In the genomic region with DNA sequence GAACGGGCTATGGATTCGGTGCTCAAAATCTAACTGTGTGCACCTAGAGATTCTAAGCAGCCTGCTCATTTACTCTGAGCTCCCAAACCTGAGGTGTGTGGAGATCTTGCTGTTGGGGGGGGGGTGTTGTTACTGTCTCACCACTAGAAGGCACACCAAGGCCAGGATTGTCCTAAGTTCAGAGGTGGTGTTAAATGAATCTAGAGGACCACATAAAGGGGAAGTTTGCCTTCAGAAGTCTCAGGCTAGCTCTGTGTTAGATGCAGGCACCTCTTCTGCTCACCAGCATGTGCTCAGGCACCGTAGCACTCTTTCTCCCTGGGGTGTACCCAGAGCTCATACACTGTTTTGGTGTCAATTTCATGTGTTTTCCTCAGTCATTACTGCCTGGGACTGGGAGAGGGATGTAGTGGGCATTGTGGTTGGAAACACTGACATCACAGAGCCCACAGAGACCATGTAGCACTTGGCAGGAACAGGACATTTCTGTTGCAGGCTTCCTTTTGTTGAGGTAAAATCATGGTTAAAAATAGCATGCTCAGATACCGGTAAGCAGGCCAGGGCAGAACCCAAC, we compare ENCODE assay signal across 28 mouse cellular contexts. TPM values are rescaled to one million over a fixed set of nuclear protein-coding genes. Genes with fewer than 3 reads are reported as not detected.
DNase-seq lines count a peak whose midpoint lies in the region; ATAC-seq and TF ChIP-seq lines count a peak whose summit lies in the region.
"Had no signal": no experiment of that assay in that cellular context is flagged by ENCODE, and none has a peak within 500 bp of the region (broad histone marks: within the 10 kb centered on the region; RNA-seq: fewer than 3 reads in every experiment).

No protein-coding gene starts in this region.

- peak; percentile 91 for DNase-seq in 416B (ENCODE audit: low read depth)
- DNase-seq in kidney, adult 2 months, result no peak
- DNase-seq in right cerebral cortex, postnatal 36 days (ENCODE audit: low spot score in 2 of 2), result no peak
- DNase-seq: adrenal gland, adult 2 months; adrenal gland, postnatal 10 days; adrenal gland, postnatal 25 days; cerebellum, adult 11 months; cerebellum, adult 18-20 months; cerebellum, adult 8-10 months; cerebellum, adult 9-11 months; cerebellum, postnatal 25 days; embryo, embryonic 11 days; forebrain, postnatal 0 days had no signal

- no peak overlapping the region for H3K27ac ChIP-seq in kidney, adult 2 months (ENCODE audit: insufficient read depth, low read depth, low read length)
- H3K27ac ChIP-seq: embryonic facial prominence, embryonic 13.5 days; embryonic facial prominence, embryonic 15.5 days; forebrain, embryonic 10.5 days; forebrain, embryonic 12.5 days; forebrain, embryonic 15.5 days had no signal

- no peak for TF ChIP-seq POLR2A in kidney, adult 2 months (IDR thresholded peaks at IDR 0.05; ENCODE audit: low read depth, low read length)

- ATAC-seq in granulocyte monocyte progenitor cell, adult 5-6 weeks (replicated peaks; ENCODE audit: poor library complexity, severe bottlenecking), result peak; percentile 77
- peak; percentile 65 for ATAC-seq in megakaryocyte, adult 5-6 weeks (ENCODE audit: poor library complexity, severe bottlenecking)
- no peak for ATAC-seq in monocyte, adult 5-6 weeks (replicated peaks; ENCODE audit: insufficient number of reproducible peaks, low FRiP score, low TSS enrichment, poor library complexity, severe bottlenecking)
- ATAC-seq: forebrain, embryonic 15.5 days; forebrain, postnatal 0 days had no signal

- no peaks in the 10 kb centered on the region for H3K36me3 ChIP-seq in kidney, adult 2 months (ENCODE audit: control insufficient read depth, insufficient read depth, low read length)
- H3K36me3 ChIP-seq: embryonic facial prominence, embryonic 13.5 days; embryonic facial prominence, embryonic 15.5 days; forebrain, embryonic 10.5 days; forebrain, embryonic 12.5 days; forebrain, embryonic 15.5 days had no signal

- WGBS in kidney, adult 2 months, result 85% methylated on average over 4 of the region's 4 CpGs

- no peak for TF ChIP-seq CTCF in kidney, adult 2 months (conservative IDR thresholded peaks at IDR 0.05; ENCODE audit: insufficient read depth, insufficient read length, low read depth, low read length)

- no peak overlapping the region for H3K4me3 ChIP-seq in kidney, adult 2 months (ENCODE audit: insufficient read depth, low read depth, low read length)
- H3K4me3 ChIP-seq: embryonic facial prominence, embryonic 13.5 days; embryonic facial prominence, embryonic 15.5 days; erythroblast, embryonic 14.5 days; forebrain, embryonic 10.5 days; forebrain, embryonic 12.5 days; forebrain, embryonic 15.5 days had no signal

- H3K27me3 ChIP-seq in kidney, adult 2 months (replicated peaks; ENCODE audit: control insufficient read depth, insufficient read depth, low read length), result no peaks in the 10 kb centered on the region
- H3K27me3 ChIP-seq: embryonic facial prominence, embryonic 13.5 days; embryonic facial prominence, embryonic 15.5 days; forebrain, embryonic 12.5 days; forebrain, embryonic 15.5 days had no signal

- no peaks in the 10 kb centered on the region for H3K4me1 ChIP-seq in kidney, adult 2 months (ENCODE audit: control insufficient read depth, insufficient read depth, low read length)
- H3K4me1 ChIP-seq: embryonic facial prominence, embryonic 13.5 days; embryonic facial prominence, embryonic 15.5 days; forebrain, embryonic 10.5 days; forebrain, embryonic 12.5 days; forebrain, embryonic 15.5 days had no signal

RNA-seq across cellular contexts. Expression of gene Mrgpra1, which starts 8.0 kb away (rescaled TPM):
- not detected in 2 replicates for total RNA-seq in granulocyte monocyte progenitor cell, adult 5-6 weeks (2014; fragmentation: Nextera tagmentation)
- not detected in 2 replicates for total RNA-seq in granulocyte monocyte progenitor cell, adult 5-6 weeks (2017)
- total RNA-seq in megakaryocyte, adult 5-6 weeks (2015), result not detected in 2 replicates
- total RNA-seq in megakaryocyte, adult 5-6 weeks (2017), result not detected in 2 replicates
- polyA plus RNA-seq in kidney, adult 2 months (2012; rRNA removed), result not detected in 2 replicates
- total RNA-seq in monocyte, adult 5-6 weeks (2017), result not detected in 3 replicates
- total RNA-seq: adrenal gland, adult 2 months; adrenal gland, postnatal 10 days; adrenal gland, postnatal 25 days; adrenal gland, postnatal 4 days; ES-E14; forebrain, postnatal 0 days; MEL had no signal
- polyA plus RNA-seq: adrenal gland, adult 2 months; brain, embryonic 14.5 days; C2C12; embryonic facial prominence, embryonic 11.5 days; embryonic facial prominence, embryonic 13.5 days; embryonic facial prominence, embryonic 15.5 days; erythroblast, embryonic 14.5 days; forebrain, embryonic 10.5 days; forebrain, embryonic 12.5 days; forebrain, embryonic 15.5 days; forebrain, postnatal 0 days had no signal
